Mouse (Mus musculus) heart, adult 2 months (tissue): Measurements from ENCODE around the gene Ldb1. TPM values are rescaled to one million over a fixed set of nuclear protein-coding genes. Genes with fewer than 3 reads are reported as not detected.

Experiments used
- DNase-seq, 2 experiments: peaks; one replicate each; pipeline ENCODE4 v3.0.0; 2021
- H3K27ac ChIP-seq: fragments of 200-600 bp; 2 replicates; pipeline ENCODE4 v1.8.1; 2022
- H3K27me3 ChIP-seq: fragments of 200-500 bp; 2 replicates; pipeline ENCODE4 v1.6.1; 2012; ENCODE audit warnings: mild to moderate bottlenecking, low read length, inconsistent platforms, mixed read lengths; ENCODE audit not compliant: control insufficient read depth, insufficient read depth
- H3K36me3 ChIP-seq: fragments of 200-500 bp; 2 replicates; pipeline ENCODE4 v1.6.1; 2012; ENCODE audit warnings: low read length, inconsistent platforms; ENCODE audit not compliant: control insufficient read depth, insufficient read depth
- H3K4me1 ChIP-seq: fragments of 200-500 bp; 2 replicates; pipeline ENCODE4 v1.6.1; 2011; ENCODE audit warnings: low read length; ENCODE audit not compliant: control insufficient read depth, insufficient read depth
- H3K4me3 ChIP-seq: fragments of 200-600 bp; 2 replicates; pipeline ENCODE4 v1.8.1; 2022
- H3K79me2 ChIP-seq: fragments of 200-500 bp; replicated peaks from 2 replicates; pipeline ENCODE4 v1.6.1; 2012; ENCODE audit warnings: mild to moderate bottlenecking, inconsistent platforms, low read length, moderate library complexity, mixed read lengths; ENCODE audit not compliant: control insufficient read depth, insufficient read depth
- H3K9ac ChIP-seq: fragments of 200-500 bp; 2 replicates; pipeline ENCODE4 v1.6.1; 2012; ENCODE audit warnings: low read depth, mild to moderate bottlenecking, control low read depth, inconsistent platforms, low read length, mixed read lengths
- CTCF ChIP-seq: fragments of 200-600 bp; IDR thresholded peaks from 2 replicates; pipeline ENCODE4 v1.8.1; 2022; ENCODE audit warnings: antibody characterized with exemption, mild to moderate bottlenecking, moderate library complexity
- EP300 ChIP-seq: fragments of 200-500 bp; IDR thresholded peaks from 2 replicates; pipeline ENCODE4 v1.6.1; 2011; ENCODE audit warnings: low read depth, low read length, control low read depth; ENCODE audit not compliant: insufficient read depth
- POLR2A ChIP-seq: fragments of 200-500 bp; IDR thresholded peaks from 2 replicates; pipeline ENCODE4 v1.6.1; 2011; ENCODE audit warnings: mild to moderate bottlenecking, low read depth, low read length, control low read depth; ENCODE audit not compliant: insufficient read depth
- WGBS: fragments of 180-500 bp; shearing (Covaris S2); methylation state at CpG from one replicate; pipeline ENCODE4 v1.1.7; 2018; 5-methylcytosine and 5-hydroxymethylcytosine counted together
- intact Hi-C: fragments of 180-260 bp; cut with DNase I; formaldehyde crosslinking; loops from one replicate; pipeline ENCODE4 v1.15.1; 2025
- polyA plus RNA-seq: library from polyadenylated mRNA; depleted of rRNA; stranded (reverse); fragments of >200 nt; gene quantifications from 2 replicates; pipeline ENCODE4 v1.2.3, GENCODE M21; 2012
- total RNA-seq, 2 experiments: library from RNA; stranded (reverse); gene quantifications; 2 replicates each; pipeline ENCODE4 v1.2.3; 2021

The Ldb1 gene
- total and polyA plus RNA-seq, 3 experiments, result 39.2 to 94.1 (median 46.3) TPM

GRCm38 (mm10) chr19:46042476-46043011, 2.5 kb downstream of the Ldb1 start:
- H3K27me3 ChIP-seq, result no peaks in the 10 kb centered on the region
- TF ChIP-seq POLR2A (0 out of 2 replicates have a peak, but pooled peaks have one; percentile 14), CTCF (no peak), EP300 (no peak)
- peak overlapping the region; percentile 65 for H3K27ac ChIP-seq
- peaks cover 7% of the 10 kb centered on the region; the same call in 1 of the 2 replicates for H3K79me2 ChIP-seq
- peaks cover 29% of the 10 kb centered on the region for H3K4me1 ChIP-seq
- H3K36me3 ChIP-seq, result peaks cover 13% of the 10 kb centered on the region
- 8% methylated on average over 6 of the region's 6 CpGs for WGBS
- H3K9ac ChIP-seq, result peak overlapping the region; percentile 21
- peak; percentile 39 to 44 for DNase-seq
- peak overlapping the region; percentile 20; the same call in 1 of the 2 replicates for H3K4me3 ChIP-seq
- intact Hi-C loops, result loop anchor here (5.0 kb wide), 1 partner anchor 40 kb away; the partner anchor contains the start of gene Hps6

GRCm38 (mm10) chr19:46041933-46042475, 3.0 kb downstream of the Ldb1 start:
- H3K9ac ChIP-seq, result peak overlapping the region; percentile 46
- H3K27me3 ChIP-seq, result no peaks in the 10 kb centered on the region
- no peak for TF ChIP-seq CTCF
- TF ChIP-seq POLR2A, result no peak
- no peak for TF ChIP-seq EP300
- peak overlapping the region; percentile 65 for H3K27ac ChIP-seq
- intact Hi-C loops, result loop anchor here (5.0 kb wide), 1 partner anchor 40 kb away; the partner anchor contains the start of gene Hps6
- peaks cover 7% of the 10 kb centered on the region for H3K79me2 ChIP-seq
- 2% methylated on average over 12 of the region's 14 CpGs for WGBS
- H3K4me1 ChIP-seq, result peaks cover 35% of the 10 kb centered on the region
- peak; percentile 84 to 86 for DNase-seq
- H3K36me3 ChIP-seq, result peaks cover 13% of the 10 kb centered on the region
- peak overlapping the region; percentile 20; the same call in 1 of the 2 replicates for H3K4me3 ChIP-seq

GRCm38 (mm10) chr19:46041299-46041932, 3.6 kb downstream of the Ldb1 start:
- Histone ChIP-seq H3K27ac (peak overlapping the region; percentile 65), H3K27me3 (no peaks in the 10 kb centered on the region), H3K9ac (peak overlapping the region; percentile 46), H3K36me3 (peaks cover 13% of the 10 kb centered on the region), H3K4me1 (peaks cover 35% of the 10 kb centered on the region), H3K4me3 (peak overlapping the region; percentile 19; the same call in 1 of the 2 replicates), H3K79me2 (peaks cover 7% of the 10 kb centered on the region)
- 21% methylated on average over 7 of the region's 7 CpGs for WGBS
- TF ChIP-seq EP300 (no peak), CTCF (no peak), POLR2A (no peak)
- DNase-seq, result peak; percentile 34 to 37
- intact Hi-C loops, result loop anchor here (5.0 kb wide), 1 partner anchor 39 kb away; the partner anchor contains the start of gene Hps6

GRCm38 (mm10) chr19:46040149-46040902, 4.7 kb downstream of the Ldb1 start:
- Histone ChIP-seq H3K4me3 (peak overlapping the region; percentile 70), H3K79me2 (peaks cover 7% of the 10 kb centered on the region), H3K27me3 (no peaks in the 10 kb centered on the region), H3K36me3 (peaks cover 13% of the 10 kb centered on the region), H3K4me1 (peaks cover 34% of the 10 kb centered on the region), H3K27ac (peak overlapping the region; percentile 85), H3K9ac (peak overlapping the region; percentile 83)
- WGBS, result 30% methylated on average over 14 of the region's 14 CpGs
- DNase-seq, result peak in 1 of 2 experiments; percentile 43
- TF ChIP-seq EP300 (no peak), POLR2A (no peak), CTCF (no peak)
- intact Hi-C loops, result loop anchor here (5.0 kb wide), 1 partner anchor 38 kb away; the partner anchor contains the start of gene Hps6

- H3K27me3 ChIP-seq, result no peaks in the 10 kb centered on the region
- H3K9ac ChIP-seq, result peak overlapping the region; percentile 83
- 3% methylated on average over 16 of the region's 30 CpGs for WGBS
- peaks cover 7% of the 10 kb centered on the region for H3K79me2 ChIP-seq
- TF ChIP-seq POLR2A (peak; percentile 64), CTCF (no peak), EP300 (peak; percentile 53; the same call in 1 of the 2 replicates)
- intact Hi-C loops, result no loop called here
- H3K27ac ChIP-seq, result peak overlapping the region; percentile 85
- peak overlapping the region; percentile 70 for H3K4me3 ChIP-seq
- peaks cover 34% of the 10 kb centered on the region for H3K4me1 ChIP-seq
- peaks cover 13% of the 10 kb centered on the region for H3K36me3 ChIP-seq
- peak; percentile 93 for DNase-seq
Measured at GRCm38 (mm10) chr19:46039478-46039877, 5.5 kb downstream of the Ldb1 start.
